Mouse (Mus musculus) embryonic facial prominence, embryonic 15.5 days (tissue): ENCODE data around the gene Traf4. TPM values are rescaled to one million over a fixed set of nuclear protein-coding genes. Genes with fewer than 3 reads are reported as not detected.

Experiments
- ATAC-seq: fragments of 200-750 bp; cut with Nextera tagmentation; 2 replicates; pipeline ENCODE4 v1.8.0; 2017; ENCODE audit warnings: low read depth, moderate TSS enrichment; ENCODE audit not compliant: insufficient number of reproducible peaks, low FRiP score, low TSS enrichment
- H3K27ac ChIP-seq: fragments of 300-500 bp; sonication (generic); replicated peaks from 2 replicates; pipeline ENCODE4 v1.5.1; 2015; ENCODE audit warnings: mild to moderate bottlenecking, inconsistent platforms
- H3K27me3 ChIP-seq: fragments of 300-500 bp; sonication (generic); 2 replicates; pipeline ENCODE4 v1.6.1; 2015; ENCODE audit warnings: inconsistent platforms
- H3K36me3 ChIP-seq: fragments of 300-500 bp; sonication (generic); 2 replicates; pipeline ENCODE4 v1.6.1; 2015; ENCODE audit warnings: mild to moderate bottlenecking, inconsistent platforms
- H3K4me1 ChIP-seq: fragments of 300-500 bp; sonication (generic); 2 replicates; pipeline ENCODE4 v1.6.1; 2015; ENCODE audit warnings: inconsistent platforms
- H3K4me2 ChIP-seq: fragments of 300-500 bp; sonication (generic); replicated peaks from 2 replicates; pipeline ENCODE4 v1.6.1; 2015; ENCODE audit warnings: mild to moderate bottlenecking, inconsistent platforms
- H3K4me3 ChIP-seq: fragments of 300-500 bp; sonication (generic); replicated peaks from 2 replicates; pipeline ENCODE4 v1.5.1; 2015; ENCODE audit warnings: mild to moderate bottlenecking, inconsistent platforms
- H3K9ac ChIP-seq: fragments of 300-500 bp; sonication (generic); 2 replicates; pipeline ENCODE4 v1.6.1; 2015; ENCODE audit warnings: inconsistent platforms
- H3K9me3 ChIP-seq: fragments of 300-500 bp; sonication (generic); replicated peaks from 2 replicates; pipeline ENCODE4 v1.6.1; 2016; ENCODE audit warnings: inconsistent platforms
- WGBS: fragments of 180-500 bp; shearing (Covaris S2); methylation state at CpG from one replicate; pipeline ENCODE4 v1.1.7; 2015; 5-methylcytosine and 5-hydroxymethylcytosine counted together
- polyA plus RNA-seq: library from polyadenylated mRNA; unstranded; fragments of >200 nt; fragmentation: Nextera tagmentation; extraction: Ambion mirVana; gene quantifications from 2 replicates; pipeline ENCODE4 v1.2.1, GENCODE M21; 2015

Gene Traf4
- polyA plus RNA-seq, 1 experiment from 2014 or later: 89.3 TPM

DNA sequence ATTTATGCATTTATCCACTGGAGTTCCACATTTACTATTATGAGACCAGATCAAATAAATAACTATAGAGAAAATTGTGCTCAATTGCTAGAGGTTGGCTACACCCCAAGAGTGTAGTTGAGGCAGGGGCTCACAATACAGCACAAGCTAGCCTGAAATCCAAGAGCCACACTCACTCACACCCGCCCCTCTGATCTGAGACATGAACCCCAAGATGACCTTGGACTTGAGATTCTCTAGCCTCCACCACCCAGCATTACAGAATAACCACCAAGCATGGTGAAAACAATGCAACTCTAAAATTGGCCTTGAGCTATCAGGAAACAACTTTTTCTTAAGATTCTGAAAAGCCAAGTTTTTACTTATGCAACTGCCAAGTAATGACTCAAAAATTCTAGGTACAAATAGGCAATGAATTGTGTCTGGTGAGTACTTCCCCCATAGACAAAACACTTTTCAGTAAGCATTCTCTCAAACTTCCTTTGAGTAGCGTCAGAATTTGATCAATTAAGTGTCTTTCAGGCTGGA is 16.5 kb upstream of the Traf4 start:
- Histone ChIP-seq H3K4me1 (peaks cover 43% of the 10 kb centered on the region), H3K9ac (no peak overlapping the region; the same call in 1 of the 2 replicates)

DNA sequence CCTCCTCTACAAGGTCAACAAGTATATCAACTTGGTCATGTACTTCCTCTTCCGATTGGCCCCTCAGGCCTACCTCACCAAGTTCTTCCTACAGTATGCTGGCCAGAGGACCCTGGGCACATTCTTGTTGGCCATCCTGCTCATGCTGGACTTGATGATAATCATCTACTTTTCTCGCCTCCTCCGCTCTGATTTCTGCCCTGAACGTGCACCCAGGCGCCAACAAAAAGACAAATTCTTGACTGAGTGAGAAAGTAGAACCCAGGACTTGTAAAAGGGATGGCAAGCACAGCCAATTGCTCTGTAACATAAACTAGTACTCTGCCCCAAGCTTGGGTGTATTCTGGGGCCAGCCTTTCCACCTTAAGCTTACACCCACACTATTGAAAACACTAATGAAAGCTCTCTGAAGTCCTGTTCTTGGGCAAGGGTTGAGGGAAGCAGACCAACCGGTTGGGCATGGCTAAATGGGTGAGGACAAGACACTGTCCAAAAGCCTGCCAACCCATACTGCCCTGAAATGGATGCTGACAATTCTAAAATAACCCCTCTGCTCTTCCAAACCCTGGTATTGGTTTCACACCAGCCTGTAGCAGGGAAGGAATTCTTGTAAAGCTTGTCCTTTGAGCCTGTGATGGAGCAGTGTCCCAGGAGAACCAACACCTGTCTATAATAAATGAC is 14.8 kb upstream of the Traf4 start:
- Histone ChIP-seq H3K27me3 (no peaks in the 10 kb centered on the region), H3K36me3 (peaks cover 30% of the 10 kb centered on the region), H3K27ac (peak overlapping the region; percentile 99), H3K9ac (peak overlapping the region; percentile 6; the same call in 1 of the 2 replicates), H3K4me2 (peak overlapping the region; percentile 90), H3K9me3 (no peaks in the 10 kb centered on the region), H3K4me1 (peaks cover 47% of the 10 kb centered on the region), H3K4me3 (peak overlapping the region; percentile 3; the same call in 1 of the 2 replicates)
- 72% methylated on average over 6 of the region's 6 CpGs for WGBS
- no peak for ATAC-seq

More for the DNA sequence above, 16.5 kb upstream of the Traf4 start:
- 39% methylated on average over 2 of the region's 2 CpGs for WGBS
- H3K9me3 ChIP-seq: no peaks in the 10 kb centered on the region
- H3K4me2 ChIP-seq: peak overlapping the region; percentile 62
- H3K36me3 ChIP-seq: peaks cover 30% of the 10 kb centered on the region
- H3K4me3 ChIP-seq: peak overlapping the region; percentile 97
- no peak for ATAC-seq
- peak overlapping the region; percentile 97 for H3K27ac ChIP-seq
- no peaks in the 10 kb centered on the region for H3K27me3 ChIP-seq

DNA sequence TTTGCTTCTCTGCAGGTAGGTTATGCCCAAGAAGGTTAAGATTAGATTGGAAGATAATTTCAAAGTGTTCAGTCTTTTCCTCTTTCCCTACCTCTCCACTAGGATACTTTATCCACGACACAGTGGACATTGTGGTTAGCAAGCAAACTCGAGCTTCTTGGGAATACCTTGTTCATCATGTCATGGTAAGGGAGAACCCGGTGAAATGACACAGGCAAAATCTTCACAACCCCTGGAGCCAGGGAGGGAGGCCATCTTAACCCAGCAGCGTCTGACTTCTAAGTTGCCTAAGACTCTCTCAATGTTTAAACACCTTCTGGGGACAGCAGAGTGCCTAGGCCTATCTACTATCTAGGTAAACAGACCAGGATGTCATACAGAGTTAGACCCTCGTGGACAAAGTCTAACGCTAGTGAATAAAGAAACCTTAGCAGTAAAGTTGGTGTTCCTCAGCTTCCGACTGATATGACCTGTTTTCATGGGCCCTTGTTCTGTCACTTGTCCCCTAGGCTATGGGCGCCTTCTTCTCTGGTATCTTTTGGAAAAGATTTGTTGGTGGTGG is 14.1 kb upstream of the Traf4 start:
- Histone ChIP-seq H3K9me3 (no peaks in the 10 kb centered on the region), H3K4me3 (peak overlapping the region; percentile 74), H3K36me3 (peaks cover 29% of the 10 kb centered on the region), H3K27ac (peak overlapping the region; percentile 99), H3K4me2 (peak overlapping the region; percentile 90), H3K27me3 (no peaks in the 10 kb centered on the region), H3K9ac (0 out of 2 replicates have a peak overlapping the region, but pooled peaks have one; percentile 75), H3K4me1 (peaks cover 47% of the 10 kb centered on the region)
- no peak for ATAC-seq
- 28% methylated on average over 8 of the region's 8 CpGs for WGBS

DNA sequence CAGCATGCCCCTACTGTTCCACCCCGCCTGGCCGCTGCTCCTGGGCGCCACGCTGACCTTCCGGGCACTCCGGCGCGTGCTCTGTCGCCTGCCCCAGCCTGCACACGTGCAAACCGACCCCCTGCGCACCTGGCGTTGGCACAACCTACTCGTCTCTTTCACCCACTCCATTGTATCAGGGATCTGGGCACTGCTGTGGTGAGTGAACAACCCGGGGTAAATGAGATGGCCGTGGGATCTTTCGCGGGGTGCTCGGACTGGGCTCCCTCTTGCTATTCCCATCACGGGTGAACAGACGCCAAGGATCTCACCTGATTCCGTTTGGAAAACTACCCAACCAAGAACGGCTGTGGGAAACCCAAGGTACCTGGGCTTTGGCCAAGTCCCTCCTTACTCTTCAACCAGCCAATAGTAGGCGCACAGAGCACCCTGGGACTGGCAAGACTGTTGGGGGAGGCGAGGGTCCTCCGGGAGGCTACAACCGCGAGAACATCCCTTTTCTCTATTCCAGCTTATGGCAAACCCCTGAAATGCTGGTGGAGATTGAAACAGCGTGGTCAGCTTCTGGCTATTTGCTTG is 13.6 kb upstream of the Traf4 start:
- H3K4me2 ChIP-seq: peak overlapping the region; percentile 90
- no peak for ATAC-seq
- no peaks in the 10 kb centered on the region for H3K9me3 ChIP-seq
- peak overlapping the region; percentile 74 for H3K4me3 ChIP-seq
- WGBS: under 1% methylated on average over 29 of the region's 29 CpGs
- peak overlapping the region; percentile 75 for H3K9ac ChIP-seq
- H3K27ac ChIP-seq: peak overlapping the region; percentile 99
- peaks cover 27% of the 10 kb centered on the region for H3K36me3 ChIP-seq
- no peaks in the 10 kb centered on the region for H3K27me3 ChIP-seq
- H3K4me1 ChIP-seq: peaks cover 47% of the 10 kb centered on the region

DNA sequence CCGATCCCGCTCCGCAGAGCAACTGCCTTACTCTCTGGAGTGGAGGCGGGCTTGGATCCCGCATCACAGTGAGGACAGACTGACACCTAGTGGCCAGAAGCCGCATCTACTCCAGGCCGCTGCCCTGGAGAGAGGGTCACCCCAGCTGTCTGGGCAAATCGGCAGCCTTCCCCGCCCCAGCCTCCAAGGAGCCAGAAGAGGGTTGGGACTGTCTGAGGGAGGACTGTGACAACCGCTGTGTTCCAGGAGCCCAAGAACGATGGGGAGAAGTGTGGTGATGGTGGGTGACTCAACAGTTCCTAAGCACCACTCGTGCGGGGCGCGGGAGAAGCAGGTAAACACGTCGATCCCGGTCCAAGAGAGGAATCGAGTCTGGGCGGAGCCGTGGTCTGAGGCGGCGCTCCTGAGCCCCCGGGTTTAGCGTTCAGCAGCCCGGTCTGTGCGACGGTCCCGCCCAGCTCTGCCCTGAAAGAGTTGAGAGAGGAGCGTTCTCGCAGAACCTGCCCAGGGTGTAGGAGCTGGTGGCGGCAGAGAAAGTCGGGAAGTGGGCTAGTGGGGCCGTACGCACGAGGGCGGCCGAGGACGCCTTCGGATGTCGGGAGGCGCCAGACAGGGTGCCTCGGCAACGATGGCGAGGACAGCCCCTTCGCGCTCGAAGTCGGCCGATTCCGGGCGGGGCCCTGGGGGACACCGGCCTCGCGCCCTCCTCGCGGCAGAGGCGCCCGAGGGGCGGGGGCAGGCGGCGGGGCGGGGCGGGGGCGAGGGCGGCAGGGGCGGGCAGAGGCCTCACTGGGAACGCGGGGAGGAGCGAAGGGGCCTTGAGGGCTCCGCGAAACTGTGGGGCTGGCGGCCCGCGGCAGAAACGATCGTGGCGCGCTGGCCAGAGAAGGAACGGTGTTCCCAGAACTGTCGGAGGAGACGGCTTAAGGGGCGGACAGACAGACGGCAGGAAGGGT is 12.8 kb upstream of the Traf4 start:
- H3K36me3 ChIP-seq: peaks cover 27% of the 10 kb centered on the region
- peak overlapping the region; percentile 74 for H3K4me3 ChIP-seq
- WGBS: under 1% methylated on average over 72 of the region's 84 CpGs
- H3K9ac ChIP-seq: peak overlapping the region; percentile 75
- peak overlapping the region; percentile 90 for H3K4me2 ChIP-seq
- no peaks in the 10 kb centered on the region for H3K27me3 ChIP-seq
- peaks cover 47% of the 10 kb centered on the region for H3K4me1 ChIP-seq
- no peaks in the 10 kb centered on the region for H3K9me3 ChIP-seq
- ATAC-seq: peak; percentile 89
- peak overlapping the region; percentile 99 for H3K27ac ChIP-seq

DNA sequence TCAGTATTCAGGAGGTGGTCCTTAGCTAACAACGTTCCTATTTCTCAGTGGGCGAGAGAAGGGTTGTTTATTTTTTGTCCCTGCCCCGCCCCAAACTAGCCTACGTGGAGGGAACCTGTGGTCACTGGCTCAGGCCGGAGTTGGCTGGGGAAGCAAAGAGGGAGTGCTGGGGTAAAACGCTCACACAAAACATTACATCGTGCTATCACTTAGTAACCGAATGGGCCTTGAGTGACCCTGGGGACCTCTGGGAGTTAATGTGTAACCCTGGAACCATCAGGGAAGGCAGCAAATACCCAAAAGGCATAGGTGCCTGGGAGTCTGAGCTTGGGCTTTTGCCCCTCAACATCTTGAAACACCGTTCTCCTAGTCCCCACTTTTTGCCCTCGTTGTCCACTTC is 12.0 kb upstream of the Traf4 start:
- H3K9ac ChIP-seq: peak overlapping the region; percentile 75
- peaks cover 47% of the 10 kb centered on the region for H3K4me1 ChIP-seq
- peaks cover 27% of the 10 kb centered on the region for H3K36me3 ChIP-seq
- no peaks in the 10 kb centered on the region for H3K9me3 ChIP-seq
- peak overlapping the region; percentile 99 for H3K27ac ChIP-seq
- H3K4me2 ChIP-seq: peak overlapping the region; percentile 90
- ATAC-seq: no peak
- WGBS: 1% methylated on average over 10 of the region's 10 CpGs
- peak overlapping the region; percentile 74 for H3K4me3 ChIP-seq
- no peaks in the 10 kb centered on the region for H3K27me3 ChIP-seq

DNA sequence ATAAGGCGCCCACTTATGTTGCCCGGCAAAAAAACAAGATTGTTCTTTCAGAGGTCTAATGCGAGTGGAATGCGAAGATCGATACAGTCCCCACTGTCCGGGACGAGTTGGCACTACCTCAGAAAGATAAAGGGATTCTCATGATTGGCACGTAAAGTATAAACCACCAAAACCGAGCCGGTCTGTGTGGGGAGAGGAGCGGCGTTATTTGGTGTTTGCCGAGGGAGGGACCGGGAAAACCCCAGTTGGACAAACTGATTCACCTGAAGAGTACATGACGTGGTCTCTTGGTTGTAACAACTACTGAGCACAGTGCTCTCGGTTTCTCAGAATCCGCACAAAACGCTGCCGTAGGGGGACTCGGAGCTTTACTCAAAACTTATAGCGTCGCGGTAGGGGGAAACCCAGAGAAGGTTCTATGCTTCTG is 11.5 kb upstream of the Traf4 start:
- H3K4me1 ChIP-seq: peaks cover 42% of the 10 kb centered on the region
- H3K4me3 ChIP-seq: peak overlapping the region; percentile 74
- no peaks in the 10 kb centered on the region for H3K27me3 ChIP-seq
- peak overlapping the region; percentile 75 for H3K9ac ChIP-seq
- H3K36me3 ChIP-seq: peaks cover 25% of the 10 kb centered on the region
- H3K4me2 ChIP-seq: peak overlapping the region; percentile 90
- H3K9me3 ChIP-seq: no peaks in the 10 kb centered on the region
- WGBS: under 1% methylated on average over 23 of the region's 23 CpGs
- peak overlapping the region; percentile 99 for H3K27ac ChIP-seq
- no peak for ATAC-seq

DNA sequence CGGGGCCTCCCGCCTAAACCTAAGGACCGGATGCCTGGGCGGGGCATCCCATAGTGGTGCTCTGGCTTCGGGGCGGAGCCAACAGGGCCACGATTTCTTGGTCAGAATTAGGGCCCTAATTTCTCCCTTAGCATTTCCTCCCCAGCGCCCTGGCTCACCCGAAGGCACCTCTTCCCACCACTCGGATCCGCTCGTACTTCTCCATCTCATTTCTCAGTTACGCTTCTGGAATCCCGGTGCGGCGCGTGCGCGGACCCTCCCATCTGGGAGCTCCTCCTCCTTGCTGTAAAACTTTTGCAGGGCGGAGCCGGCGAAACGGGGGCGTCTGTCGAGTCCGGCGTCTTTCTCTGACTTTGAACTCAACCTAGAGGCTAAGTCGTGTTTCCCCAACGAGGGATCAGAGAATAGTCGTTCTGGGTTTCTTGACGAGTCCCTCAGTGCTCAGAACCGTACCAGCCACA is 11.0 kb upstream of the Traf4 start, which contains the start of the genes Nek8 and Tlcd1:
Gene Nek8 (minus strand): TSS at position 274 of the 461 bp plus-strand sequence.
Gene Tlcd1 (plus strand): TSS at position 310 of the 461 bp plus-strand sequence.
- ATAC-seq: peak; percentile 54; the same call in 1 of the 2 replicates
- H3K9ac ChIP-seq: peak within 1 kb of the TSS; percentile 75
- under 1% methylated on average over 32 of the region's 32 CpGs for WGBS
- H3K4me1 ChIP-seq: peaks cover 37% of the 10 kb centered on the region
- H3K4me3 ChIP-seq: peak within 1 kb of the TSS; percentile 74
- H3K27ac ChIP-seq: peak within 1 kb of the TSS; percentile 99
- peaks cover 20% of the 10 kb centered on the region for H3K36me3 ChIP-seq
- peak within 1 kb of the TSS; percentile 90 for H3K4me2 ChIP-seq
- no peaks in the 10 kb centered on the region for H3K27me3 ChIP-seq
- no peaks in the 10 kb centered on the region for H3K9me3 ChIP-seq

DNA sequence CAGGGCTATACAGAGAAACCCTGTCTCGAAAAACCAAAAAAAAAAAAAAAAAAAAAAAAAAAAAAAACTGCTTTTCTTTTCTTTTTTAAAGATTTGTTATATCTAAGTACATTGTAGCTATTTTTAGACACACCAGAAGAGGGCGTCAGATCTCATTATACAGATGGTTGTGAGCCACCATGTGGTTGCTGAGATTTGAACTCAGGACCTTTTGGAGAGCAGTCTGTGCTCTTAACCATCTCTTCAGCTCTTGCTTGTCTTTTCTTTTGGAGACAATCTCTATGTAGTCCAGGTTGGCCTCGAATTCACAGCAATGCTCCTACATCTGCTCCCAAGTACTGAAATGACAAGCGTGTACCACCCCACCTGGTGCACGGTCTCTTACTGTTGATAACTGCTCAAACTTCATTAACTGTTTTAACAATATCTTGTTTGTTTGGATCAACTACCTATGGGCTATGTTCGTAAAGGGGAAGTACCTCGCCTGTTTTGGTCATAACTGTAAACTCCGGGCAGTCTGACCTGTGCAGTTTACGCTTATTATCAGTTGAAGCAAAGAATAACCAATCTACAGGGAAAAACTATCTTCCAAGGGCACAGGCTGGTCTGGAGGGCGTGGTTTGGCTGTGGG is 10.5 kb upstream of the Traf4 start:
- H3K4me3 ChIP-seq: peak overlapping the region; percentile 74
- H3K9ac ChIP-seq: peak overlapping the region; percentile 75; the same call in 1 of the 2 replicates
- H3K27ac ChIP-seq: peak overlapping the region; percentile 99
- H3K4me2 ChIP-seq: peak overlapping the region; percentile 90
- H3K36me3 ChIP-seq: peaks cover 15% of the 10 kb centered on the region
- H3K4me1 ChIP-seq: peaks cover 32% of the 10 kb centered on the region
- ATAC-seq: no peak
- H3K9me3 ChIP-seq: no peaks in the 10 kb centered on the region
- no peaks in the 10 kb centered on the region for H3K27me3 ChIP-seq
- WGBS: 7% methylated on average over 10 of the region's 10 CpGs

DNA sequence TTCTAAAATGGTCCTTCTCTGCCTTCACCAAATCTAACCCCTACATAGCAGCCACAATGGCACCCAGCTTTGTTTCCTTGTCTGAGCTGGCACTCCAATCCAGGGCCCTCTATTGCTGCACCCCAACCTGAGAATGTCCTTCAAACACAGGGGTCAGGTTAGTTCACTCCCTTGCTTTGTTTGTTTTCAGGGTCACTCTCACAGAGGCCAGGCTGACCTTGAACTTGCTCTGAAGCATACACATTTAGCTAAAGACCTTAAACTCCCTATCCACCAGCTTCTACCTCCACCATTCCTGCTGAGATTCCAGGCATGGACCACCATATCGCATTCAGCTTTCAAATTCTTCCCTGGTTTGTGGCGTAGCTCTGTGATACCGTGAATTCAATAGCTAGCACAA is 9.1 kb upstream of the Traf4 start:
- no peak overlapping the region for H3K4me3 ChIP-seq
- H3K9ac ChIP-seq: no peak overlapping the region
- peaks cover 1% of the 10 kb centered on the region for H3K36me3 ChIP-seq
- no peaks in the 10 kb centered on the region for H3K9me3 ChIP-seq
- no peak overlapping the region for H3K4me2 ChIP-seq
- H3K27me3 ChIP-seq: no peaks in the 10 kb centered on the region
- ATAC-seq: no peak
- peaks cover 18% of the 10 kb centered on the region for H3K4me1 ChIP-seq
- 78% methylated on average over 3 of the region's 3 CpGs for WGBS
- H3K27ac ChIP-seq: no peak overlapping the region
